In the genomic region with DNA sequence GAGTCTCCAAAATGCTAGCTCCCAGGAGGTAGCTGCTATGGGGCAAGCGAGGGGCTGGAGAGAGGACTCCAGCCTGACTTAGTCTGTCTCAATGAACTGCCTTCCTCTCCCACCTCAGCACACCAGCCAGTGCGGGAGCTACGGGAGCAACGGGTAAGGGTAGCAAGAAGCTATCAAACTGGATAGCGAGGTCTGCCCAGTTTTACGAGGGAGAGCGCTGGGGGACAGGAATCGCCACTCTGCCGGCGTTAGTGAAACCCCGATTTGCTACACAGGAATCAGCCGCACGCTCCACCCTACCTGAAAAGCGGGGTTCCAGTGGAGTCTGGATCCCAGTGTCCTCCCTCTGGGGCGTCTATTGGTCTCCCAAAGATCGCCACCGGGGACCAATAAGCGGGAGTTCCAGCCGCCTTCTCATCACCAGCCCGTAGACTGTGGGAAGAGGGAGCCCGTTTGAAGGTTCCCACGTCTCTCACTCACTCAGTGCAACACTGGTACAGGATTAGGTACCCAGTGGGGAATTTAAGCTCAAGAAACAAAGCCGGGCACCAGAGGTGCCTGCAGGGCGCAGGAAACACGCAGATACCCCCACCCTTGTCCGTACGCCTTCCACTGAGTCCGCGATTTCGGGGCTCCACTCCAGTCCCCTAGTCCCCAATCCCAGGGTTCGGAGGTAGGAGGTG, we compare ENCODE assay signal across 8 mouse cellular contexts. TPM values are rescaled to one million over a fixed set of nuclear protein-coding genes. Genes with fewer than 3 reads are reported as not detected.
DNase-seq lines count a peak whose midpoint lies in the region; ATAC-seq and TF ChIP-seq lines count a peak whose summit lies in the region.

No protein-coding gene starts in this region.

- peak overlapping the region; percentile 45 for H3K4me3 ChIP-seq in left cerebral cortex, adult 2 months
- H3K4me3 ChIP-seq in heart, embryonic 14.5 days (ENCODE audit: control insufficient read depth in 1 of 2, insufficient read depth in 1 of 2, low read depth in 1 of 2, low read length in 2 of 2): peak overlapping the region; percentile 56 to 60
- H3K4me3 ChIP-seq in liver, postnatal 0 days (ENCODE audit: low read depth, low read length): peak overlapping the region; percentile 32

- no peak for ATAC-seq in heart, embryonic 14.5 days (ENCODE audit: insufficient number of reproducible peaks, insufficient read depth, low FRiP score, low read depth)
- ATAC-seq in liver, postnatal 0 days: no peak
- ATAC-seq in activated CD4-positive, CD25-positive, alpha-beta regulatory T cell, adult 4 months: no peak

- H3K36me3 ChIP-seq in heart, embryonic 14.5 days (ENCODE audit: control insufficient read depth, insufficient read depth, low read length): no peaks in the 10 kb centered on the region
- no peaks in the 10 kb centered on the region for H3K36me3 ChIP-seq in liver, postnatal 0 days (replicated peaks; ENCODE audit: insufficient read depth, low read length)

- H3K4me1 ChIP-seq in heart, embryonic 14.5 days (ENCODE audit: control insufficient read depth in 2 of 2, insufficient read depth in 2 of 2, low read length in 2 of 2): peaks cover 0 to 5% of the 10 kb centered on the region in 2 experiments; a peak in 2 of 4 replicates
- H3K4me1 ChIP-seq in liver, postnatal 0 days (ENCODE audit: insufficient read depth): peaks cover 8% of the 10 kb centered on the region; the same call in 1 of the 2 replicates

- no peak for DNase-seq in left cerebral cortex, adult 2 months (ENCODE audit: extremely low spot score in 1 of 2, low spot score in 2 of 2)
- no peak for DNase-seq in left cerebral cortex, postnatal 25 days (ENCODE audit: low spot score in 2 of 2)
- DNase-seq in embryo, embryonic 11 days: peak; percentile 51
- DNase-seq in liver, postnatal 0 days: no peak
- DNase-seq in left cerebral cortex, postnatal 14 days (ENCODE audit: low spot score in 2 of 2): no peak
- no peak for DNase-seq in spleen, adult 18-20 months

- peak overlapping the region; percentile 100 for H3K4me2 ChIP-seq in heart, embryonic 14.5 days (ENCODE audit: low read length)
- peak overlapping the region; percentile 77 for H3K4me2 ChIP-seq in liver, postnatal 0 days (ENCODE audit: low read depth, low read length)

- TF ChIP-seq CTCF in left cerebral cortex, adult 2 months (IDR thresholded peaks at IDR 0.05): no peak
- no peak for TF ChIP-seq CTCF in liver, postnatal 0 days (IDR thresholded peaks at IDR 0.05; ENCODE audit: low read depth)

- WGBS in heart, embryonic 14.5 days: 1% methylated on average over 31 of the region's 31 CpGs
- WGBS in liver, postnatal 0 days (ENCODE audit: insufficient replicate concordance): 1% methylated on average over 31 of the region's 31 CpGs

- intact Hi-C loops in left cerebral cortex, adult 2 months (cut with DNase I): loop anchor here (5.0 kb wide), 1 partner anchor 62 kb away; no protein-coding TSS in a partner anchor
- intact Hi-C loops in left cerebral cortex, postnatal 25 days (cut with DNase I): no loop called here
- intact Hi-C loops in left cerebral cortex, postnatal 14 days (cut with DNase I): loop anchor here (5.0 kb wide), 1 partner anchor 103 kb away; no protein-coding TSS in a partner anchor

- H3K27ac ChIP-seq in left cerebral cortex, adult 2 months: no peak overlapping the region
- no peak overlapping the region for H3K27ac ChIP-seq in heart, embryonic 14.5 days (replicated peaks in 1 of 2; ENCODE audit: control insufficient read depth in 1 of 2, insufficient read depth in 1 of 2, low read depth in 2 of 2, low read length in 2 of 2)
- no peak overlapping the region for H3K27ac ChIP-seq in liver, postnatal 0 days (ENCODE audit: low read depth)

- no peaks in the 10 kb centered on the region for H3K9me3 ChIP-seq in heart, embryonic 14.5 days (ENCODE audit: control insufficient read depth, low read length)
- H3K9me3 ChIP-seq in liver, postnatal 0 days (ENCODE audit: low read length): no peaks in the 10 kb centered on the region

- H3K9ac ChIP-seq in heart, embryonic 14.5 days (ENCODE audit: low read length): peak overlapping the region; percentile 64
- H3K9ac ChIP-seq in liver, postnatal 0 days (replicated peaks): peak overlapping the region; percentile 21; the same call in 1 of the 2 replicates

- TF ChIP-seq EP300 in liver, postnatal 0 days (IDR thresholded peaks at IDR 0.05; ENCODE audit: low read depth): no peak

- peaks cover 21% of the 10 kb centered on the region for H3K27me3 ChIP-seq in heart, embryonic 14.5 days (ENCODE audit: control insufficient read depth, insufficient read depth, low read length)
- H3K27me3 ChIP-seq in liver, postnatal 0 days (ENCODE audit: insufficient read depth, low read length): peaks cover 26% of the 10 kb centered on the region

RNA-seq across cellular contexts. Expression of gene Prokr2, which starts 0.6 kb away (rescaled TPM):
- total RNA-seq in left cerebral cortex, adult 2 months (2021): 1 to 10 TPM; 2.3 to 2.4 TPM
- total RNA-seq in left cerebral cortex, postnatal 25 days (2021): 1 to 10 TPM; 1.5 to 4.0 TPM
- polyA plus RNA-seq in heart, embryonic 14.5 days (2014; fragmentation: Nextera tagmentation; extraction: Ambion mirVana): 1.00 and 1.0 TPM in 2 replicates
- 0.02 TPM in 2 replicates for polyA plus RNA-seq in liver, postnatal 0 days (2015; fragmentation: Nextera tagmentation; extraction: Ambion mirVana)
- polyA plus RNA-seq in activated CD4-positive, CD25-positive, alpha-beta regulatory T cell, adult 4 months (2017; shearing (Covaris generic)): under 1 TPM in 1 of 2 experiments, not detected in 1; 0.21 TPM
- 1 to 10 TPM; 3.4 to 4.2 TPM for total RNA-seq in left cerebral cortex, postnatal 14 days (2021)
